Mouse (Mus musculus) adrenal gland, postnatal 10 days (tissue): ENCODE results near the gene Olfr506. TPM values are rescaled to one million over a fixed set of nuclear protein-coding genes. Genes with fewer than 3 reads are reported as not detected.
"Not testable (repeated sequence)": the region's sequence is repeated elsewhere in the genome, so short reads cannot be mapped to it uniquely, and the experiment has no call there.

ENCODE experiments used
- DNase-seq: peaks from one replicate; pipeline ENCODE4 v3.0.0; 2021; ENCODE audit warnings: mixed read lengths
- long read RNA-seq, 2 experiments: library from polyadenylated mRNA; stranded (forward); transcript quantifications; one replicate each; pipeline ENCODE4 v2.0.0; 2021
- total RNA-seq, 2 experiments: library from RNA; stranded (reverse); gene quantifications; 2 replicates each; pipeline ENCODE4 v1.2.3; 2021

Gene Olfr506
- not detected for total RNA-seq
- long read RNA-seq, experiment 1, result 0 reads
- long read RNA-seq, experiment 2, result 0 reads

DNA sequence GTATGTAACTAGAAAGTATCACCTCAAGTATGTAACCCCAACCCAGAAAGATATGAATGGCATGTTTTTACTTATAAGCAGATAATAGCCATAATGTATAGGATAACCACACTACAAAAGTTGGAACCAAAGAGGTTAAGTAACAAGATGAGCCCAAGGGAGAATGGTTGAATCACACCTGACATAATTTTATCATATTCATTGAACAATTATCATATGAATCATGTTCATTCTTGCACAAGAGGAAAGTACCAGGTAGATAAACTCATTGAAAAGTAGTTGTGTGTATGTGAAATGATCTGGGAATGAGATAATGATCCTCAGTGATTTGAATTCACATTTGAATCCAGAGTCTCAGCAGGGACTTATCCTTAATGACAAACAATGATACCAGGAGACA lies at the start of gene Olfr506:
Gene Olfr506, plus strand, starts transcription at position 301 of the 400 bp plus-strand sequence.
- no peak for DNase-seq

DNA sequence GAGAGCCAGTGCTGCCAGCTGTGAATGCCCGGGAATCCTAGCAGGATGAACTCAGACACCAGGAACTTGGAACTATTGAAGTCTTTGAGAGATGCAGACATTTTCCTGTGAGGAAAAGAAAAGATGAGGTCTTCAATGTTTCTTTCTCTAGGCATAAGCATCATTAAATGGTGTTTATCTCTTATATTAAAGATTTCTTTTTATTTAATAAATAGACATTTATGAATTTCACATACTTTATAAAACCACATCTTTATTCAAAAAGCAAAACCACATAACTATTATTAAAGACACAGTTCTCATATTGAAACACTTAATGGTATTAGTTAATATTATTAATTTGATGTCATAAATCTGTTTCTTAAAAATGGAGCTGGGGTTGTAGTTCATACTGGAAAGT lies 44.9 kb upstream of the Olfr506 start, which contains the start of gene Olfr504:
Gene Olfr504, minus strand, starts transcription at position 101 of the 400 bp plus-strand sequence.
- DNase-seq, result no peak

DNA sequence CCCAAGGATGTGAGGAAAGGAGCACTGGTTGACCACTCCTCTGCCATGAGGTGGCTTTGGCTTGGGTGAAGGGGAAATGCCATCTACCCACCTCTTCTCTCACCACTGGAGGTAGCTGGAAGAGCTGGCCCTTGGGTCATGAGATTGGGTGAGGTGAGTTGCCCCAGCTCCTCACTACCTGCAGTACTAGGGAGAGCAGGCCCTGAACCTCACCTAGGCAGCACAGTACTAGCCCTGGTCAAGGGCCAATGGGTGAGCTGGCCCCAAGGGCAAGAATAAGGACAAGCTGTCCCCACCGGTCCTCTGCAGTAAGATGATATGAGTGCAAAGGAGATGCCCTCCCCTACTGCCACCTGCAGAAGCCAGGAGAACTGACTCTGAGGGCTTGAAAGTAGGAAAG lies 20.8 kb upstream of the Olfr506 start:
- DNase-seq, result no peak

DNA sequence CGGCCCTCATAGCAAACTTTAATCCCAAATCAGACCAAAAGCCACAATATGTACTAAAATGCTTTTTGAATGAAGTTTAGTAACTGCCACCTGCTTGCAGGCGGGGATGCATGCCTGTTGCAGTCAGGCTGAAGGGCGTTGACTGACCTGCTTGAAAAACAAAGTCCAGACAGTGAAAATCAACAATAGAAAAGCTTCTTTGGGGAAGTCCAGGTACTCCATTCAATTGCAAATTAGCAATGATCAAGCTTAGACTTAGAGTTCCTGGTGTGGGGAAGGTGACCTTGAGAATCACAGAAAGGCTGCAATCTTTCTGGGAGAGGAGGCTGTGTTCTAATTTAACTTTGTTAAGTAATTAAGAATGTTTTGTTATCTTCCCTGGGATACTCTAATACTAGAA lies 8.7 kb upstream of the Olfr506 start:
- not testable (repeated sequence) for DNase-seq

DNA sequence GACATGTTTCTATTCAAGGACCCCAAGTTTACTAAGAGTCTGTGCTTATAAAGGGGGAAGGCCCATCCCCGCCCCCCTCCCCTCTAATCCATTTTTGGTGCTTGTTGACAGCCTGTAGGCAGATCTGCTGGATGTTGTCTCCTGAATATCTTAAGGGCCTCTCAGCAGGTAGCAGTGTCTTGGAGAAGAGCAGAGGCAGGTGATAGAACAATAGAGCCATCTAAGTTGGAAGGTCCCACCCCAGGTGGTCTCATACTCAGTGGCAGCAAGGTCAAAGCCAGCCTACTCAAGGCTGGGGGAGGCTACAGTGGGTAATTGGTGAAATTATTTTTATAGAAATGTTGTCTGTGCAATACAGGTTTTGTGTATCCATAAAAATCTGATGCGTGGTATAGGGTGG lies 3.5 kb downstream of the Olfr506 start:
- DNase-seq, result no peak

DNA sequence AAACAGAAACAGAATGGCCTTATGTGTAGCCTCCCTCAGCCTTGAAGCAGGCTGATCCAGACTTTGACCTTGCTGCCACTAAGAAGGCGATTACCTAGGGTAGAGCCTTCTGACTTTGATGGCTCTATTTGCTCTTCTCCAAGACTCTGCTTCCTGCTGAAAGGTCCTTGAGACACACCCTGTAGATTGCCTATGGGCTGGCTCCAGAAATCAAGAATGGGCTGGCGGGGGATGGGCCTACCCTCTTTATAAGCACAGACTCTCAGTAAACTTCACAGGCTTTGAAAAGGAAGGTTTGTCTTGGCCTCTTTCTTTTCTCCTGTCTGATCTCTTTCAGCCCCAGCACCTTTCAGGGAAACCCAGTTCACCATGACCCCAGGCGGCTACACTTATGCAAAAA lies 6.2 kb downstream of the Olfr506 start:
- not testable (repeated sequence) for DNase-seq

DNA sequence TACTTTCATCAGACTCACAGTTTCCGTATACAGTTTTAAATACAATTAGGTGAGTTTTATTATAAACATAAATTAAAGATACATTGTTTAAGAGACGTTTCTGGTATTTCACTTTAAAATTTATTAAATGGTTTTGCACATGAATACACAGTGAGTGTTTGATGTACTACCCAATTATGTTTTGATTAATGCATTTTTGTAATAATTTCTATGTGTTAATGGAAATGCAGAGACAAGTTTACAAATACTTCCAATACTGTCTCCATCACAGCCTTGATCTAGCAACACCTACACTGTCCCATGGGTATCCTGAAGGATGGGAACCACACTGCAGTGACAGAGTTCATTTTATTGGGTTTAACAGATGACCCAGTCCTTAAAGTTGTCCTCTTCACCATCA lies 10.9 kb downstream of the Olfr506 start, which contains the start of gene Olfr507:
Gene Olfr507, plus strand, starts transcription at position 301 of the 400 bp plus-strand sequence.
- no peak for DNase-seq

DNA sequence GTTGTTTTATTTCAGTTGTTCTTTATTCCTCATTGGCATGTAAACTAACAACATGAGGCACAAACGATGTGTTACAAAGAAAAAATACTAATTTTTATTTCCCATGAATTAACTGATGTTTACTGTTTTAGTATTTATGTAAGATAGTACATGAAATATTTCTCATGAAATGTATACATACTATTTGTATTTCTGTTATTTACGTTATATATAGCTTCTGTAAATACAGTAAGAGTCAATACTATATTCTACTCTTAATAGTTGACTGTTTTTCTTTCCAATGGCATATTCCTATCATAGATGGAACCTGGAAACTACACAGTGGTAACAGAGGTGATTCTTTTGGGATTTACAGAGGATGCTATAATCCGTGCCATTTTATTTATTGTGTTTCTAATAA lies 19.1 kb downstream of the Olfr506 start, which contains the start of gene Olfr508:
Gene Olfr508, plus strand, starts transcription at position 301 of the 400 bp plus-strand sequence.
- DNase-seq, result no peak

DNA sequence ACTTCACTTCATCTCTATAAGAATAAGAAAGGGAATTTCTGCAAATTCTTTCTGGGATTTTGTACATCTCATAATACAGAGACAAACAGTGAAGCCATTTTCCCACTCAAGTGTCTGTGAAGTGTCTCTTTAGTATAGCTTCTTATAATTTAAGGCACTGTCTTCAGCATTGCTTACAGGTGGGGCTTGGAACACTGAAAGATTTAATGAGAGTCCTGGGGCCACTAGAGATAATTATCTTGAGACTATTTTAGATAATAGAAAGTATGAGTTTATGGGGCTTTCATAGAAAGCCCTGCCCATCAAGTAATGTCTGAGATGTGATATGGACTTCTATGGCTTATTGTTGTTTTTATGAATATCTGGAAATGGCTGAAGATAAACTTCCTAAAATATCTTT lies 41.2 kb downstream of the Olfr506 start, which contains the start of gene Olfr509:
Gene Olfr509, minus strand, starts transcription at position 101 of the 400 bp plus-strand sequence.
- DNase-seq, result no peak

DNA sequence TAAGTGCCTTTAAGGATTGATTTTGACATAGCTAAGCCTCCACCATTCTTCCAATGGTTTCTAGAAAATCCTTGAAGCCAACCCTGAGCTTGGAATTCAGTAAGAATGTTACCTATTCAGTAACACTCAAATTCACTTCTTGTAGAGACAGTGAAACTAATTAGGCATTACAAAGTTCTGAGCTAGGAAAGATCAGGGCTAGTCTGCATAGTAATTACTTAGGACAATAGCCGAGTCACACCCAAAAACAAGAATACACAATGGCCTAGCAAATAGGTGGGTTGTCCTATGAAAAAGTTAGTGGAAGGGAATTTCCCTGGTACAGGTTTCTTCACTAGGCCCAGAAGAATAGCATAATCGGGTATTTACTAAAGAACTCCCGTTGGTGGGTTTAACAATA lies 51.8 kb downstream of the Olfr506 start:
- DNase-seq, result no peak

Other genes starting within 250 kb of the Olfr506 start
- gene Olfr494, start 245.5 kb upstream of the Olfr506 start, total RNA-seq, result not detected
- gene Olfr495, start 217.6 kb upstream of the Olfr506 start, total RNA-seq, result not detected
- not detected for gene Olfr497, start 190.4 kb upstream of the Olfr506 start, total RNA-seq
- not detected for gene Olfr498, start 145.5 kb upstream of the Olfr506 start, total RNA-seq
- not detected for gene Olfr502, start 85.7 kb upstream of the Olfr506 start, total RNA-seq
- gene Olfr503, start 66.3 kb upstream of the Olfr506 start, total RNA-seq, result not detected
- gene Olfr504, start 45.0 kb upstream of the Olfr506 start, total RNA-seq, result not detected
- gene Olfr507, start 11.0 kb downstream of the Olfr506 start, total RNA-seq, result not detected
- gene Olfr508, start 19.2 kb downstream of the Olfr506 start, total RNA-seq, result not detected
- gene Olfr509, start 41.1 kb downstream of the Olfr506 start, total RNA-seq, result not detected
- not detected for gene Olfr510, start 55.6 kb downstream of the Olfr506 start, total RNA-seq
- gene Olfr512, start 102.5 kb downstream of the Olfr506 start, total RNA-seq, result not detected
- gene Olfr513, start 140.2 kb downstream of the Olfr506 start, total RNA-seq, result not detected
- not detected for gene Olfr514, start 215.2 kb downstream of the Olfr506 start, total RNA-seq
- gene Olfr516, start 239.7 kb downstream of the Olfr506 start, total RNA-seq, result not detected